Mouse (Mus musculus) embryonic facial prominence, embryonic 14.5 days (tissue): ENCODE results near the gene Gm13275. TPM values are rescaled to one million over a fixed set of nuclear protein-coding genes. Genes with fewer than 3 reads are reported as not detected.
A peak's percentile ranks its signal among the peaks of the same experiment; 100 is the strongest.
"Not testable (repeated sequence)": the region's sequence is repeated elsewhere in the genome, so short reads cannot be mapped to it uniquely, and the experiment has no call there.

ENCODE experiments used
- ATAC-seq: fragments of 200-750 bp; cut with Nextera tagmentation; 2 replicates; pipeline ENCODE4 v1.8.0; 2017; ENCODE audit warnings: low read depth, moderate number of reproducible peaks, moderate TSS enrichment
- DNase-seq: peaks from one replicate; pipeline ENCODE4 v3.0.0-alpha.2; 2015; ENCODE audit warnings: low spot score
- H3K27ac ChIP-seq: fragments of 300-500 bp; sonication (generic); replicated peaks from 2 replicates; pipeline ENCODE4 v1.5.1; 2014; ENCODE audit warnings: low read depth, mild to moderate bottlenecking, low read length, moderate library complexity
- H3K27me3 ChIP-seq: fragments of 300-500 bp; sonication (generic); replicated peaks from 2 replicates; pipeline ENCODE4 v1.6.1; 2014; ENCODE audit warnings: low read length; ENCODE audit not compliant: control insufficient read depth, insufficient read depth
- H3K36me3 ChIP-seq: fragments of 300-500 bp; sonication (generic); 2 replicates; pipeline ENCODE4 v1.6.1; 2014; ENCODE audit warnings: low read length, mixed read lengths; ENCODE audit not compliant: control insufficient read depth, insufficient read depth
- H3K4me1 ChIP-seq: fragments of 300-500 bp; sonication (generic); 2 replicates; pipeline ENCODE4 v1.6.1; 2014; ENCODE audit warnings: antibody characterized with exemption, low read length; ENCODE audit not compliant: control insufficient read depth, insufficient read depth
- H3K4me2 ChIP-seq: fragments of 300-500 bp; sonication (generic); 2 replicates; pipeline ENCODE4 v1.6.1; 2014; ENCODE audit warnings: low read depth, mild to moderate bottlenecking, low read length, moderate library complexity, mixed read lengths
- H3K4me3 ChIP-seq: fragments of 300-500 bp; sonication (generic); 2 replicates; pipeline ENCODE4 v1.5.1; 2014; ENCODE audit warnings: low read depth, mild to moderate bottlenecking, low read length
- H3K9ac ChIP-seq: fragments of 300-500 bp; sonication (generic); 2 replicates; pipeline ENCODE4 v1.6.1; 2014; ENCODE audit warnings: low read depth, mild to moderate bottlenecking, low read length, moderate library complexity, mixed read lengths
- H3K9me3 ChIP-seq: fragments of 300-500 bp; sonication (generic); 2 replicates; pipeline ENCODE4 v1.6.1; 2016; ENCODE audit warnings: low read length; ENCODE audit not compliant: control insufficient read depth
- WGBS: fragments of 180-500 bp; shearing (Covaris S2); extraction: QIAGEN DNeasy Blood & Tissue Kit; methylation state at CpG from one replicate; pipeline ENCODE4 v1.1.7; 2014; 5-methylcytosine and 5-hydroxymethylcytosine counted together
- polyA plus RNA-seq: library from polyadenylated mRNA; unstranded; fragments of >200 nt; fragmentation: Nextera tagmentation; extraction: Ambion mirVana; gene quantifications from 2 replicates; pipeline ENCODE4 v1.2.1, GENCODE M21; 2014

The Gm13275 gene
- polyA plus RNA-seq, 1 experiment from 2014 or later, result not detected

DNA sequence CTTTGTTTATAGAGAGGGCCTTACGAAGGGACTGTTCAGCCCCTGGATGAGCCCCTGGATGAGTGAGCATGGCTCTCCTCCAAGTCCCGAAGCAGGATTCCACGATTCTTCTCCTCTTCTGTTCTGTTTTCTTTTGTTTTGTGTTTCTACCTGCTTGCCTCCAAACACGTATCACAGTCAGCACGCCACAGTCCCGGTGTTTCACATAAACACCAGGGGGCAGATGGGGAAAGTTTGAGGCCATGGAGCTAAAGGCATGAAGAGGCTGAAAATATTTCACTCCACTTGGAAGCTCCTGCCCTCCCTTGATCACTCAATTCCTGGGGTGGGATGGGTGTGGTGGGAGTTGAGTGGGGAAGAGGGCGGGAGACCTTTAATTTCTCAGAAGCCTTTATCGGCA lies 32.5 kb upstream of the Gm13275 start:
- H3K27ac ChIP-seq, H3K4me1 ChIP-seq, ATAC-seq, H3K4me2 ChIP-seq, H3K27me3 ChIP-seq, H3K4me3 ChIP-seq, DNase-seq, H3K9me3 ChIP-seq, H3K36me3 ChIP-seq, H3K9ac ChIP-seq: not testable (repeated sequence)
- WGBS, result 62% methylated on average over 6 of the region's 8 CpGs

DNA sequence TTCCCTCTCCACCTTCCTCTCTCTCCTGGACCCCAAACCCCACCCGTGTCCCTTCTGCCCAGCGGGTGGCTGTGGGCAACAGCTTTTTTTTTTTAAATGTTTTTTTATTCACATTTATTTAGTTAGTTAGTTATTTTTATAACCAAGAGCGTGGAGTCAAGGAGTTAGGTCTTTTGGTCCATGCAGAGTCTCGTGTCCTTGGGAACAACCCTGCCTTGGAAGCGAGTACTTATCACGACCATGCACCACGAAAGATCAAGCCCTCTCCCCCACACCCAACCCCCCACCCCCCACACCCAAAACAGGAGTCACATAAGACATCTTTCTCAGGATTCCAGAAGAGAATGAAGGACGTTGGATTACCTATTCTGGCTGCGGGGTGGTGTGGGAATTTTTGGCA lies 31.9 kb upstream of the Gm13275 start:
- H3K9ac ChIP-seq, DNase-seq, H3K27me3 ChIP-seq, H3K4me2 ChIP-seq, H3K4me1 ChIP-seq, H3K36me3 ChIP-seq, H3K27ac ChIP-seq, H3K4me3 ChIP-seq, H3K9me3 ChIP-seq, ATAC-seq: not testable (repeated sequence)
- WGBS, result 58% methylated on average over 9 of the region's 9 CpGs

DNA sequence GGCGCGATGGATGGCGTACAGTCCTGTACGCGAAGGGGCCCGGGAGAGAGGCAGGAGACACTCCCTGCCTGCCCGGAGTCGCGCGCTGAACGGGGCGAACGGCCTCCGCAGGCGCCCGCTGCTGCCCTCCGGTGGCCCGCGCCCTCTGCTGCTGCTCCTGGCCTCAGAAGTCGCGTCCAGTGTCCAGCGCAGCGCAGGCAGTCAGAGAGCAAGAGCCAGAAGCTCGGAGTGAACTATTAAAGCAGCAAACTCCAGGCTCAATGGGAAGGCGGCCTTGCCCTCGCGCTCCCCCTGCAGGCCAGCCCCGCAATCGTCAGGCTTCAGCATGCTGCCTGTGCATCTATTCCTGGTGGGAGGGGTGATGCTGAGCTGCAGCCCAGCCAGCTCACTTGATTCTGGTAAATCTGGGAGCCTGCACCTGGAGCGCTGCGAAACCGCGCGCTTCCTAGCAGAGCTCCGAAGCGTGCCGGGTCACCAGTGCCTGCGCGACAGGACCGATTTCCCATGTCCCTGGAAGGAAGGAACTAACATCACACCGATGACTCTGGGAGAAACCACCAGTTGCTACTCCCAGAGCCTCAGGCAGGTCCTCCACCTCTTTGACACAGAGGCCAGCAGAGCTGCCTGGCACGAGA lies 30.8 kb upstream of the Gm13275 start:
- not testable (repeated sequence) for H3K36me3 ChIP-seq, H3K4me1 ChIP-seq, H3K9me3 ChIP-seq, H3K27me3 ChIP-seq, ATAC-seq
- peak overlapping the region; percentile 35 for H3K4me3 ChIP-seq
- peak overlapping the region; percentile 53; the same call in 1 of the 2 replicates for H3K9ac ChIP-seq
- H3K4me2 ChIP-seq, result peak overlapping the region; percentile 49
- H3K27ac ChIP-seq, result peak overlapping the region; percentile 52; the same call in 1 of the 2 replicates
- WGBS, result 6% methylated on average over 12 of the region's 42 CpGs
- DNase-seq, result peak; percentile 85

DNA sequence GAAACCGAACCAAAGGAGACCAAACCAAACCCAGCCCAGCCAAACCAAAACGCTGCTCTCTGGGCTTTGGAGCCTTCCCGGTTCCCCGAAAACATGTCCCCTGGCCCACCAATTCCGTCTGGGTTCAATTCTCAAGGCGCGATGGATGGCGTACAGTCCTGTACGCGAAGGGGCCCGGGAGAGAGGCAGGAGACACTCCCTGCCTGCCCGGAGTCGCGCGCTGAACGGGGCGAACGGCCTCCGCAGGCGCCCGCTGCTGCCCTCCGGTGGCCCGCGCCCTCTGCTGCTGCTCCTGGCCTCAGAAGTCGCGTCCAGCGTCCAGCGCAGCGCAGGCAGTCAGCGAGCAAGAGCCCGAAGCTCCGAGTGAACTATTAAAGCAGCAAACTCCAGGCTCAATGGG lies 20.8 kb upstream of the Gm13275 start, which contains the start of gene Gm13290:
TSS of gene Gm13290 (plus strand) at position 301 of the 400 bp plus-strand sequence.
- not testable (repeated sequence) for H3K9ac ChIP-seq, H3K9me3 ChIP-seq, H3K4me3 ChIP-seq, DNase-seq, H3K4me1 ChIP-seq, H3K27me3 ChIP-seq, H3K27ac ChIP-seq, H3K36me3 ChIP-seq, ATAC-seq, H3K4me2 ChIP-seq
- no CpG with 5 or more reads among the region's 32 CpGs for WGBS

DNA sequence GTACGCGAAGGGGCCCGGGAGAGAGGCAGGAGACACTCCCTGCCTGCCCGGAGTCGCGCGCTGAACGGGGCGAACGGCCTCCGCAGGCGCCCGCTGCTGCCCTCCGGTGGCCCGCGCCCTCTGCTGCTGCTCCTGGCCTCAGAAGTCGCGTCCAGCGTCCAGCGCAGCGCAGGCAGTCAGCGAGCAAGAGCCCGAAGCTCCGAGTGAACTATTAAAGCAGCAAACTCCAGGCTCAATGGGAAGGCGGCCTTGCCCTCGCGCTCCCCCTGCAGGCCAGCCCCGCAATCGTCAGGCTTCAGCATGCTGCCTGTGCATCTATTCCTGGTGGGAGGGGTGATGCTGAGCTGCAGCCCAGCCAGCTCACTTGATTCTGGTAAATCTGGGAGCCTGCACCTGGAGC lies 17.7 kb upstream of the Gm13275 start, which contains the start of gene Gm13289:
TSS of gene Gm13289 (plus strand) at position 301 of the 400 bp plus-strand sequence.
- not testable (repeated sequence) for H3K9ac ChIP-seq, ATAC-seq, DNase-seq, H3K27me3 ChIP-seq, H3K4me1 ChIP-seq, H3K4me2 ChIP-seq, H3K9me3 ChIP-seq, H3K27ac ChIP-seq, H3K36me3 ChIP-seq, H3K4me3 ChIP-seq
- WGBS, result no CpG with 5 or more reads among the region's 29 CpGs

DNA sequence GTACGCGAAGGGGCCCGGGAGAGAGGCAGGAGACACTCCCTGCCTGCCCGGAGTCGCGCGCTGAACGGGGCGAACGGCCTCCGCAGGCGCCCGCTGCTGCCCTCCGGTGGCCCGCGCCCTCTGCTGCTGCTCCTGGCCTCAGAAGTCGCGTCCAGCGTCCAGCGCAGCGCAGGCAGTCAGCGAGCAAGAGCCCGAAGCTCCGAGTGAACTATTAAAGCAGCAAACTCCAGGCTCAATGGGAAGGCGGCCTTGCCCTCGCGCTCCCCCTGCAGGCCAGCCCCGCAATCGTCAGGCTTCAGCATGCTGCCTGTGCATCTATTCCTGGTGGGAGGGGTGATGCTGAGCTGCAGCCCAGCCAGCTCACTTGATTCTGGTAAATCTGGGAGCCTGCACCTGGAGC lies 14.7 kb upstream of the Gm13275 start, which contains the start of gene Gm13272:
TSS of gene Gm13272 (plus strand) at position 301 of the 400 bp plus-strand sequence.
- not testable (repeated sequence) for H3K4me2 ChIP-seq, H3K27me3 ChIP-seq, DNase-seq, H3K9me3 ChIP-seq, H3K36me3 ChIP-seq, H3K27ac ChIP-seq, H3K9ac ChIP-seq, H3K4me1 ChIP-seq, H3K4me3 ChIP-seq, ATAC-seq
- WGBS, result no CpG with 5 or more reads among the region's 29 CpGs

DNA sequence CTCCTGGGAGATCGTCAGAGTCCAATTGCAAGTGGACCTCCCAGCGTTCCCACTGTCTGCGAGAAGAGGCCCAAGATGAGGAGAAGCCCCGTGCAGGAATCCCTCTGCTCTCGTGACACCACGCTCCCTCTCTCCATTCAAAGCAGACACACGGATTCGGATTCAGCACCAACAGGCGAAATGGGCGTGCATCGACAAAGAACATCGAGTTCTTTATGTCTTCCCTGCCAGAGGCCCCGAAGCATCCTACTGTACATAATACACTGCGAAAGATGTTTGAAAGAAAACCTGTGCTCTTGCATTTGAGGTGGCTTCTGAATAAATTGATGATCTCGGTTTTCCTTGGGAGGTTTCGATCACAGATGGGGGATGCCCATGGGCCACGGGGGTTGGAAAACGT lies 14.0 kb upstream of the Gm13275 start:
- H3K4me1 ChIP-seq, H3K4me2 ChIP-seq, H3K4me3 ChIP-seq, H3K9me3 ChIP-seq, ATAC-seq, H3K9ac ChIP-seq, H3K27ac ChIP-seq, H3K36me3 ChIP-seq, H3K27me3 ChIP-seq, DNase-seq: not testable (repeated sequence)
- WGBS, result 47% methylated on average over 10 of the region's 18 CpGs

DNA sequence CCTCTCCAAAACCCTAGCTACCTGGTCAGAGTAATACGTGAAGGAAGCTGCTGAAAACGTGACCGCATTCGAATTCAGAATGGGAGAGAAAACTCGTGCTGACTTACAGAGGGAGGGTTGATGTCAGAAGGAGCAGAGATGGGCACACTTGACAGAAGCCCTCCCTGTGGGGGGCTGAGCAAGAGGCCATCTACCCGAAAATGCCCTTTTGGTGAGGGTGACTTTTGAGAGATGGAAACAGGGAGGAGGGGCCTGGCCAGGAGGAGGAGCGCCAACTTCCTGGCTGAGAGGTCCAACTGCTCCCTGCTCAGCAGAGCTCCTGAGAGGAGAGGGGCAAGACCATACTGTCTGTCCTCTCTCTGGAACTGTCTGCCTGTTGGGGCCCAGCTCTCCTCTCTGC lies 12.5 kb upstream of the Gm13275 start, which contains the start of gene Ifnz:
TSS of gene Ifnz (plus strand) at position 301 of the 400 bp plus-strand sequence.
- DNase-seq, H3K4me1 ChIP-seq, H3K9ac ChIP-seq, H3K27ac ChIP-seq, H3K9me3 ChIP-seq, H3K27me3 ChIP-seq, ATAC-seq, H3K36me3 ChIP-seq: not testable (repeated sequence)
- WGBS, result 30% methylated on average over 4 of the region's 7 CpGs
- H3K4me2 ChIP-seq, result peak within 1 kb of the TSS; percentile 36; the same call in 1 of the 2 replicates
- peak within 1 kb of the TSS; percentile 20; the same call in 1 of the 2 replicates for H3K4me3 ChIP-seq

DNA sequence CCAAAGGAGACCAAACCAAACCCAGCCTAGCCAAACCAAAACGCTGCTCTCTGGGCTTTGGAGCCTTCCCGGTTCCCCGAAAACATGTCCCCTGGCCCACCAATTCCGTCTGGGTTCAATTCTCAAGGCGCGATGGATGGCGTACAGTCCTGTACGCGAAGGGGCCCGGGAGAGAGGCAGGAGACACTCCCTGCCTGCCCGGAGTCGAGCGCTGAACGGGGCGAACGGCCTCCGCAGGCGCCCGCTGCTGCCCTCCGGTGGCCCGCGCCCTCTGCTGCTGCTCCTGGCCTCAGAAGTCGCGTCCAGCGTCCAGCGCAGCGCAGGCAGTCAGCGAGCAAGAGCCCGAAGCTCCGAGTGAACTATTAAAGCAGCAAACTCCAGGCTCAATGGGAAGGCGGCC lies 12.0 kb upstream of the Gm13275 start:
- not testable (repeated sequence) for H3K27me3 ChIP-seq, H3K36me3 ChIP-seq, H3K9me3 ChIP-seq, DNase-seq, ATAC-seq, H3K9ac ChIP-seq, H3K27ac ChIP-seq, H3K4me1 ChIP-seq
- peak overlapping the region; percentile 20; the same call in 1 of the 2 replicates for H3K4me3 ChIP-seq
- WGBS, result no CpG with 5 or more reads among the region's 31 CpGs
- H3K4me2 ChIP-seq, result peak overlapping the region; percentile 36; the same call in 1 of the 2 replicates
